Mouse (Mus musculus) midbrain, embryonic 13.5 days (tissue): Measurements from ENCODE around the gene Gm21870. TPM values are rescaled to one million over a fixed set of nuclear protein-coding genes. Genes with fewer than 3 reads are reported as not detected.
"Not testable (repeated sequence)": the region's sequence is repeated elsewhere in the genome, so short reads cannot be mapped to it uniquely, and the experiment has no call there.

Experiments used
- ATAC-seq: fragments of 200-750 bp; cut with Nextera tagmentation; 2 replicates; pipeline ENCODE4 v1.8.0; 2017; ENCODE audit warnings: mild to moderate bottlenecking, moderate TSS enrichment, moderate library complexity
- H3K27ac ChIP-seq: fragments of 300-500 bp; sonication (generic); 2 replicates; pipeline ENCODE4 v1.5.1; 2015; ENCODE audit warnings: inconsistent platforms, mild to moderate bottlenecking, moderate library complexity
- H3K27me3 ChIP-seq: fragments of 300-500 bp; sonication (generic); 2 replicates; pipeline ENCODE4 v1.6.1; 2015; ENCODE audit warnings: mild to moderate bottlenecking, inconsistent platforms
- H3K36me3 ChIP-seq: fragments of 300-500 bp; sonication (generic); 2 replicates; pipeline ENCODE4 v1.6.1; 2015; ENCODE audit warnings: mild to moderate bottlenecking, inconsistent platforms
- H3K4me1 ChIP-seq: fragments of 300-500 bp; sonication (generic); replicated peaks from 2 replicates; pipeline ENCODE4 v1.6.1; 2015; ENCODE audit warnings: inconsistent platforms
- H3K4me2 ChIP-seq: fragments of 300-500 bp; sonication (generic); replicated peaks from 2 replicates; pipeline ENCODE4 v1.6.1; 2015; ENCODE audit warnings: moderate library complexity, mild to moderate bottlenecking, inconsistent platforms
- H3K4me3 ChIP-seq: fragments of 300-500 bp; sonication (generic); replicated peaks from 2 replicates; pipeline ENCODE4 v1.5.1; 2015; ENCODE audit warnings: mild to moderate bottlenecking, inconsistent platforms
- H3K9ac ChIP-seq: fragments of 300-500 bp; sonication (generic); replicated peaks from 2 replicates; pipeline ENCODE4 v1.6.1; 2015; ENCODE audit warnings: mild to moderate bottlenecking, inconsistent platforms
- H3K9me3 ChIP-seq: fragments of 300-500 bp; sonication (generic); 2 replicates; pipeline ENCODE4 v1.6.1; 2016; ENCODE audit warnings: mild to moderate bottlenecking, inconsistent platforms
- WGBS: fragments of 180-500 bp; shearing (Covaris S2); methylation state at CpG from one replicate; pipeline ENCODE4 v1.1.7; 2015; 5-methylcytosine and 5-hydroxymethylcytosine counted together
- polyA plus RNA-seq: library from polyadenylated mRNA; unstranded; fragments of >200 nt; fragmentation: Nextera tagmentation; extraction: Ambion mirVana; gene quantifications from 2 replicates; pipeline ENCODE4 v1.2.1, GENCODE M21; 2015

Gene Gm21870
- polyA plus RNA-seq: not detected in 2 replicates

DNA sequence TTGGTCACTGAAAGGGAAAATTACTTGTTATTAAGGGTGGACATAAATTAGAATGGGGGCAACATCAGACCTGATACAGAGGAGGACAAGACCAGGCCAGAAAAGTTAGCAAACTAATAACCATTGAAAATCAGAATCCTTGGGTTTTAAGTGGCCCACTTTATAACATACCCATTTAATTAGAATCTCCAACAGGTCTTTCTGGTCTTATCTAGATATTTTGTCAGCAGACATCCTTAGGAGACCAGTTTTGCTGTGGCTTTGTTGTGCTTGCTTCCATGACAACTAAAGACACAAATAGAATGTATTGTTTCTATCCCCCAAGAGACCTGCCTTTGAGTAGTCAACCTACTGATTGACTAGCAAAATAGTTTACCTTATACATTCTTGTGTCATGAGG is at the start of gene Gm21870:
Gm21870 (minus strand) TSS at position 101 of the 400 bp plus-strand sequence.
- H3K9ac ChIP-seq, H3K4me1 ChIP-seq, ATAC-seq, H3K9me3 ChIP-seq, H3K27me3 ChIP-seq, H3K27ac ChIP-seq, H3K4me3 ChIP-seq, H3K36me3 ChIP-seq, H3K4me2 ChIP-seq: not testable (repeated sequence)

DNA sequence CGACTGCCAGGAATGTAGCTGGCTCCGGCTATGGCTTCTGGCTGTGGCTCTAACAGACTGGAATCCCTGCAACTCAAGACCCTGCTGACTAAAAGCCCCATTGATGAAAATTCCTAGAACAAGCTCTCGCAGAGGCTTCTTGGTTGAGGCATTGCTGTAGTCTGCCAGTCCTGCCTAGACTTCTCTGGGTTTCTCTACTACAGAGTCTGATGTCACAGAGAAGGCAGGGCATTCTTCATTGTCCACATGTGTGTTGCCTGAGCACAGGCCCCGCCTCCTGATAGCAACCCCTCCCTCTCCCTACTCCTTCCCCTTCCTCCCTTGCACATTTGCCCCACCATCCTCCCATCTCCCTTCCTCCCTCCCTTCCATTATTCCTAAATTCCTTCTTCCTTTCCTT is 30.2 kb downstream of the Gm21870 start, which contains the start of gene Btbd35f6:
Btbd35f6 (minus strand) TSS at position 101 of the 400 bp plus-strand sequence.
- H3K9me3 ChIP-seq, H3K4me1 ChIP-seq: not testable (repeated sequence)
- no CpG with 5 or more reads among the region's 4 CpGs for whole genome bisulfite sequencing

More for the DNA sequence above, 30.2 kb downstream of the Gm21870 start, which contains the start of gene Btbd35f6:
- H3K27me3 ChIP-seq, ATAC-seq, H3K4me2 ChIP-seq, H3K4me3 ChIP-seq, H3K27ac ChIP-seq, H3K9ac ChIP-seq, H3K36me3 ChIP-seq: not testable (repeated sequence)

Other genes starting within 250 kb of the Gm21870 start
- gene Btbd35f6, start 30.3 kb downstream of the Gm21870 start, polyA plus RNA-seq: not detected in 2 replicates
- not detected in 2 replicates for gene Btbd35f9, start 174.7 kb upstream of the Gm21870 start, polyA plus RNA-seq